Mouse (Mus musculus) embryonic facial prominence, embryonic 11.5 days (tissue): ENCODE measurements around the gene Car15. TPM values are rescaled to one million over a fixed set of nuclear protein-coding genes. Genes with fewer than 3 reads are reported as not detected.

ENCODE experiments used
- ATAC-seq: fragments of 200-750 bp; cut with Nextera tagmentation; replicated peaks from 2 replicates; pipeline ENCODE4 v1.8.0; 2017; ENCODE audit warnings: low read depth; ENCODE audit not compliant: insufficient number of reproducible peaks, low FRiP score, low TSS enrichment
- DNase-seq: peaks from one replicate; pipeline ENCODE4 v3.0.0-alpha.2; 2015; ENCODE audit warnings: low spot score
- H3K27ac ChIP-seq: fragments of 300-500 bp; sonication (generic); replicated peaks from 2 replicates; pipeline ENCODE4 v1.5.1; 2014; ENCODE audit warnings: mild to moderate bottlenecking, low read depth, low read length, control low read depth
- H3K27me3 ChIP-seq: fragments of 300-500 bp; sonication (generic); 2 replicates; pipeline ENCODE4 v1.6.1; 2014; ENCODE audit warnings: mild to moderate bottlenecking, low read length, moderate library complexity, mixed read lengths; ENCODE audit not compliant: control insufficient read depth, insufficient read depth
- H3K36me3 ChIP-seq: fragments of 300-500 bp; sonication (generic); replicated peaks from 2 replicates; pipeline ENCODE4 v1.6.1; 2014; ENCODE audit warnings: low read depth, mild to moderate bottlenecking, low read length, moderate library complexity, mixed read lengths; ENCODE audit not compliant: control insufficient read depth, insufficient read depth
- H3K4me1 ChIP-seq: fragments of 300-500 bp; sonication (generic); 2 replicates; pipeline ENCODE4 v1.6.1; 2014; ENCODE audit warnings: low read length, mixed read lengths; ENCODE audit not compliant: control insufficient read depth, insufficient read depth
- H3K4me2 ChIP-seq: fragments of 300-500 bp; sonication (generic); 2 replicates; pipeline ENCODE4 v1.6.1; 2014; ENCODE audit warnings: low read depth, mild to moderate bottlenecking, control low read depth, low read length, moderate library complexity
- H3K4me3 ChIP-seq: fragments of 300-500 bp; sonication (generic); 2 replicates; pipeline ENCODE4 v1.5.1; 2014; ENCODE audit warnings: low read depth, low read length, control low read depth
- H3K9ac ChIP-seq: fragments of 300-500 bp; sonication (generic); replicated peaks from 2 replicates; pipeline ENCODE4 v1.6.1; 2014; ENCODE audit warnings: mild to moderate bottlenecking, control low read depth, low read length
- H3K9me3 ChIP-seq: fragments of 300-500 bp; sonication (generic); replicated peaks from 2 replicates; pipeline ENCODE4 v1.6.1; 2016; ENCODE audit warnings: mild to moderate bottlenecking, low read length, inconsistent platforms, mixed read lengths; ENCODE audit not compliant: control insufficient read depth
- WGBS: fragments of 180-500 bp; shearing (Covaris S2); extraction: QIAGEN DNeasy Blood & Tissue Kit; methylation state at CpG from one replicate; pipeline ENCODE4 v1.1.7; 2014; 5-methylcytosine and 5-hydroxymethylcytosine counted together
- polyA plus RNA-seq: library from polyadenylated mRNA; unstranded; fragments of >200 nt; fragmentation: Nextera tagmentation; extraction: Ambion mirVana; gene quantifications from 2 replicates; pipeline ENCODE4 v1.2.1, GENCODE M21; 2014

Car15 gene
- polyA plus RNA-seq, 1 experiment from 2014 or later = 2.0 TPM

DNA sequence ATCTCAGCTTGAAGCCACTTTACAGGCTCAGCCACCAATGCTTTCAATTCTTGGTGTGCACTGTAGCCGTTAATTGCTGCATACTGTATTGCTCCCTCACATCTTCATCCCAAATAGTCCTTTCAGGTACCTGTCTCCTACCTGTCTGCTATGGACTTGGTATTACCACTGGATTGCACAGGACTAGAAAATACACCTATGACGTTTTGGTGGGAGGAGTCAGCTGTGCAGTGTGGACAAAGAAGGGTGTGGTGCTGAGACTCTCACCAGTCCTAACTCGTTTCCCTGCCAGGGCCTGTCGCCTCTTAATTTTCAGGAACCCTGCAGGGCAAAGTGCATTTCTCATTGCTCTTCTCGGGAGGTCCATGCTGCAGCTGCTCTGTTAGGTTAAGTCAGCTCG, 27.6 kb upstream of the Car15 start:
- H3K4me1 ChIP-seq = no peaks in the 10 kb centered on the region
- DNase-seq (peak; percentile 9), ATAC-seq (no peak)
- H3K27ac ChIP-seq = no peak overlapping the region
- no peaks in the 10 kb centered on the region for H3K9me3 ChIP-seq
- 79% methylated on average over 6 of the region's 6 CpGs for WGBS
- H3K36me3 ChIP-seq = no peaks in the 10 kb centered on the region; the same call in 1 of the 2 replicates
- H3K27me3 ChIP-seq = no peaks in the 10 kb centered on the region
- H3K4me2 ChIP-seq = no peak overlapping the region
- H3K9ac ChIP-seq = no peak overlapping the region
- H3K4me3 ChIP-seq = no peak overlapping the region

DNA sequence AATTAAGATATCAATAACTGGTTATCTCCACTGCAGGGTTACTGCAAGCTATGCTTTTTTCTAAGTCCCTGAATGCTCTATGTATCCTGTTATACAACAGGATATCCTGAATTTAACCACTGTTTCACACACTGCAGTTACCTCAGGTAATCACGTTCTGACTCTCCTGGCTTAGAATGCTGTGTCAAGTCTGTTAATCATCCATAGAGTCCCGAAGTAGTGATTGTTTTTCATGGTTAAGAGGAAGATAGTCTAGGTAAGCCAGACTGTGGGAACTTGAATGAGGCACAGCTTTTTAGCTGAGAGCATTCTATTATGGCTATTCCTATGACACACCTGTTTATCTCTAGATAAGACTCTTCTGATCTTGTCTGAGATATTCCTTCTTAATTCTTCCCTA, 27.1 kb upstream of the Car15 start:
- Histone ChIP-seq H3K27ac (no peak overlapping the region), H3K4me3 (no peak overlapping the region), H3K4me2 (no peak overlapping the region), H3K36me3 (no peaks in the 10 kb centered on the region; the same call in 1 of the 2 replicates), H3K9me3 (no peaks in the 10 kb centered on the region), H3K4me1 (no peaks in the 10 kb centered on the region), H3K9ac (no peak overlapping the region), H3K27me3 (no peaks in the 10 kb centered on the region)
- 92% methylated on average over 2 of the region's 2 CpGs for WGBS
- DNase-seq (no peak), ATAC-seq (no peak)

DNA sequence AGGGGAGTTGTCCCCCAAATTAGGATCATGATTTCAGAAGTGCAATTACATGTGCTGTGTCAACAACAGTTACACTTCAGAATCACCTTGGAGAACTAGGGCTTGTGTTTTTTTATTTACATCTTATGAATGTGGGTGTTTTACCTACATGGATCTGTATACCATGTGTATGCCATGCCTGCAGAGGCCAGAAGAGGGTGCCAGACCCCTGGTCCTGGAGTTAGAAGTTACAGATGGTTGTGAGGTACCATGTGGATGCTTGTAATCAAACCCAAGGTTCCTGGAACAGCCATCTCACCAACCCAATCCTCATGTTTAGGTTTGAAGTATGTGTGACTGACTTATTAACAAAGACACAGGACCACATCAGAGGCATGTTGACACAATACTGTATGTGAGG, 20.4 kb upstream of the Car15 start:
- Histone ChIP-seq H3K27me3 (no peaks in the 10 kb centered on the region), H3K4me3 (no peak overlapping the region), H3K27ac (no peak overlapping the region), H3K4me2 (no peak overlapping the region), H3K4me1 (no peaks in the 10 kb centered on the region), H3K9me3 (no peaks in the 10 kb centered on the region), H3K36me3 (peaks cover 17% of the 10 kb centered on the region), H3K9ac (no peak overlapping the region)
- ATAC-seq (no peak), DNase-seq (peak; percentile 49)

DNA sequence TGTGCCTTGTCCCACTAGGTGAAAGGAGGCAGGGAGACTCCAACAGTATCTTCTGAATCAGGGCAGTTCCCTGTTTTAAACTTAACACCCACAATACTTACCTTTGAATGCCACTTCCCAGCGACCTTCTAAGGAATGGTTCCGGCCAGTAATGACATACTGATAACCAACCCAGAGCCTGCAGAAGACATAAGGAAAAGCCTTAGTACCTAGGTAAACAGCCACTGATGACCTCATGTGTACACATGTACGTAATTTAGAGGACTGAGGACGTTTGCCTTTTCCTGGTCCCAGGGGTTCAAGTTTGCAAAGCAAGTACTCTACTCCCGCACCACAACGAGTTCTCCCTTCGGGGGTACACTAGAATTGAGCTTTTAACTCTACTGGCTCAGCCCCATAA, 19.0 kb upstream of the Car15 start:
- no peak for ATAC-seq
- DNase-seq = no peak
- no peak overlapping the region for H3K9ac ChIP-seq
- H3K4me2 ChIP-seq = no peak overlapping the region
- H3K9me3 ChIP-seq = no peaks in the 10 kb centered on the region
- no peak overlapping the region for H3K4me3 ChIP-seq
- H3K4me1 ChIP-seq = no peaks in the 10 kb centered on the region
- 88% methylated on average over 7 of the region's 7 CpGs for WGBS
- no peaks in the 10 kb centered on the region for H3K27me3 ChIP-seq
- H3K36me3 ChIP-seq = peaks cover 17% of the 10 kb centered on the region
- H3K27ac ChIP-seq = no peak overlapping the region

DNA sequence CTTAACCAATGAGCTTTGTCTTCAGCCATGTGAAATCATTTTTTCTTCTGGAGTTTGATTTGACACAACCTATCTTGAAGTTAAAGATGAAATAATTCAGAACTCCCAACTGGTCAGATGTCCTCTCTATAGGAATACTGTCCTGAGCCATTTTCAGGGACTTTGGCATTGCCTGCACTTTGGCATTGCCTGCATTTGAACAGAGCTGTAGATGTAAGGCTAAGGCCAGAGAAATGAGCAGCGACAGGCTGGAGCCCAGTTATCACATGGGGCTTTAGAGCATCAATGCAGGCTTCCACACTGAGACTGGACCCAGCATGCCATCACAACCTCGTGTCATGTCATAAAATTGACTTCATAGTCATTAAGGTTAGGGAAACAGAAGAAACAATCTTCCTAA, 15.1 kb upstream of the Car15 start:
- DNase-seq = no peak
- ATAC-seq = no peak
- Histone ChIP-seq H3K9me3 (no peaks in the 10 kb centered on the region), H3K4me1 (no peaks in the 10 kb centered on the region), H3K4me2 (no peak overlapping the region), H3K4me3 (no peak overlapping the region), H3K27ac (no peak overlapping the region), H3K9ac (no peak overlapping the region), H3K27me3 (no peaks in the 10 kb centered on the region), H3K36me3 (peaks cover 12% of the 10 kb centered on the region)
- 84% methylated on average over 2 of the region's 2 CpGs for WGBS

DNA sequence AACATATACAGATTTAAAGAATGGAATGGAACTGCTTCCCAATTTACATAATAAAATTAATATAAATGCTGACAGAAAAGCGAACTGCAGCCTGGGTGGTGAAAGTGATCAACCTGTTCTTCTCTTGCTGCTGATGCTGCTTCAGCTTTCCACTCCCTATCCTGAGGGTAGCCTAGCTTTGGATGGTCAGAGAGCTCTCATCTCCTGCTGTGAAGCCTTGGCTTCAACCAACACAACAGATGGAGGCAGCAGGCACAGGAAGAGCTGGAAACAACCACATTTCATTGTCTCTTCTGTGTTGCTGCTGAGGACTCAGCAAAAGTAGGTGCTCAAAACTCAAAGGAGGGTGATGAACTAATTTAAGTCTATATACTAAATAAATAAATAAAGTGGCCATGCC, 13.7 kb upstream of the Car15 start:
- Histone ChIP-seq H3K36me3 (peaks cover 7% of the 10 kb centered on the region), H3K9me3 (no peaks in the 10 kb centered on the region), H3K4me3 (no peak overlapping the region), H3K27ac (no peak overlapping the region), H3K27me3 (no peaks in the 10 kb centered on the region), H3K9ac (no peak overlapping the region), H3K4me1 (no peaks in the 10 kb centered on the region), H3K4me2 (no peak overlapping the region)
- no peak for DNase-seq
- ATAC-seq = no peak
- 97% methylated on average over 1 of the region's 1 CpGs for WGBS

DNA sequence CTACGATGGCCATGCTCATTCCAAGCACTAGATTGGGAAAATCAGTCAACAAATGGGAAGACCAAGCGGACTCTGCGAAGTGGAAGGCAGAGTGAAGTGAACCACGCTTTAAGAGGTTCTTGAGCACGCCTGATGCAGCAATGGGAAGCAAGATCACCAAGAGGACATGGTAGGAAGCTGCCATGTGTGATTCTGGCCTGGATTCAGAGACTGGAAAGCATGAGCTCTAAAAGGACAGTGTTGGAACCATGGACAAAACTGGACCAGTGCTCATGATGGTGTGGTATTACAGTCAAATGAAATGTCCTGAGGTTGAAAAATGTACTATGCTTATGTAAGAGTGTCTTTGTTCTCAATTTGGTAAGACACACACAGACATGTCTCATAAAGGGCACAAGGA, 13.2 kb upstream of the Car15 start:
- H3K4me2 ChIP-seq = no peak overlapping the region
- H3K4me1 ChIP-seq = no peaks in the 10 kb centered on the region
- DNase-seq (no peak), ATAC-seq (no peak)
- H3K4me3 ChIP-seq = no peak overlapping the region
- H3K36me3 ChIP-seq = peaks cover 5% of the 10 kb centered on the region
- no peaks in the 10 kb centered on the region for H3K27me3 ChIP-seq
- no peak overlapping the region for H3K27ac ChIP-seq
- no peak overlapping the region for H3K9ac ChIP-seq
- H3K9me3 ChIP-seq = no peaks in the 10 kb centered on the region
- 96% methylated on average over 5 of the region's 5 CpGs for WGBS

DNA sequence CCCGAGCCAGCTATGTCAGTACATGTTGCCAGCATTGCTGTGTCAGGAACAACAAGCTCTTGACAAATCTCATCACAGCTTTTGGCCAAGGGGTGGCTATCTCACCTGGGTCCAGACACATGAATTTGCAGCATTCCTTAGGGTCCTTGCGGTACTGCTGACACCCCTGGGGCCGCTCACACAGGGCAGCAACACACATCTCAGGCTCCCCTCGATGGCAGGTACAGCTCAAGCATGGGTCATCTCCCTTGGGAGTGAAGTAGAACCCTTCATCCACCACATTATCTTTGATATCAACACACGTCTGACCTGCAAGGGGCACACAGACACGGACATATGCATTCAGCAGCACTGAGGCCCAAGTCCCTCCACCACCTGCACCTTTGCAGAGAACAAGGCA, 11.3 kb upstream of the Car15 start:
- H3K27me3 ChIP-seq = no peaks in the 10 kb centered on the region
- H3K4me2 ChIP-seq = no peak overlapping the region
- DNase-seq = no peak
- H3K4me3 ChIP-seq = no peak overlapping the region
- H3K27ac ChIP-seq = no peak overlapping the region
- H3K36me3 ChIP-seq = peaks cover 11% of the 10 kb centered on the region
- H3K9ac ChIP-seq = no peak overlapping the region
- H3K9me3 ChIP-seq = no peaks in the 10 kb centered on the region
- ATAC-seq = no peak
- H3K4me1 ChIP-seq = no peaks in the 10 kb centered on the region
- WGBS = 88% methylated on average over 6 of the region's 6 CpGs
